Mouse (Mus musculus) adrenal gland, postnatal 25 days (tissue): Measurements from ENCODE around the gene Usp24. TPM values are rescaled to one million over a fixed set of nuclear protein-coding genes. Genes with fewer than 3 reads are reported as not detected.
"Not testable (repeated sequence)": the region's sequence is repeated elsewhere in the genome, so short reads cannot be mapped to it uniquely, and the experiment has no call there.

Experiments used
- DNase-seq: peaks from one replicate; pipeline ENCODE4 v3.0.0; 2021; ENCODE audit warnings: mixed read lengths
- total RNA-seq: library from RNA; stranded (reverse); gene quantifications from 2 replicates; pipeline ENCODE4 v1.2.3, GENCODE M21; 2021

Gene Usp24
- total RNA-seq, 1 experiment from 2014 or later, result 46.0 TPM

- no peak for DNase-seq
These were observed 3.0 kb downstream of the Usp24 start for GRCm38 (mm10) chr4:106318976-106319375.

- no peak for DNase-seq
These were observed 6.8 kb downstream of the Usp24 start for GRCm38 (mm10) chr4:106322846-106323245.

GRCm38 (mm10) chr4:106323318-106323717 lies 7.3 kb downstream of the Usp24 start:
- DNase-seq, result no peak

- DNase-seq, result no peak
These were observed 11.4 kb downstream of the Usp24 start for GRCm38 (mm10) chr4:106327436-106327835.

- no peak for DNase-seq
These were observed 12.7 kb downstream of the Usp24 start for GRCm38 (mm10) chr4:106328704-106329103.

GRCm38 (mm10) chr4:106329171-106329570 lies 13.2 kb downstream of the Usp24 start:
- DNase-seq, result not testable (repeated sequence)

GRCm38 (mm10) chr4:106330371-106330819 lies 14.4 kb downstream of the Usp24 start:
- no peak for DNase-seq

- no peak for DNase-seq
These were observed 17.1 kb downstream of the Usp24 start for GRCm38 (mm10) chr4:106333071-106333470.

- no peak for DNase-seq
These were observed 17.6 kb downstream of the Usp24 start for GRCm38 (mm10) chr4:106333584-106333983.

- no peak for DNase-seq
These were observed 19.8 kb downstream of the Usp24 start for GRCm38 (mm10) chr4:106335858-106336257.

GRCm38 (mm10) chr4:106347664-106348063 lies 31.7 kb downstream of the Usp24 start:
- no peak for DNase-seq

- DNase-seq, result not testable (repeated sequence)
These were observed 39.0 kb downstream of the Usp24 start for GRCm38 (mm10) chr4:106355025-106355424.

- no peak for DNase-seq
These were observed 54.0 kb downstream of the Usp24 start for GRCm38 (mm10) chr4:106370013-106370412.

- DNase-seq, result peak; percentile 82
These were observed 59.8 kb downstream of the Usp24 start for GRCm38 (mm10) chr4:106375857-106376256.

GRCm38 (mm10) chr4:106378839-106379572 lies 63.0 kb downstream of the Usp24 start:
- DNase-seq, result no peak

- no peak for DNase-seq
These were observed 65.1 kb downstream of the Usp24 start for GRCm38 (mm10) chr4:106381131-106381530.

GRCm38 (mm10) chr4:106389908-106390307 lies 73.9 kb downstream of the Usp24 start:
- no peak for DNase-seq

GRCm38 (mm10) chr4:106409621-106410020 lies 93.6 kb downstream of the Usp24 start:
- DNase-seq, result no peak

GRCm38 (mm10) chr4:106419256-106419655 lies 103.2 kb downstream of the Usp24 start:
- DNase-seq, result no peak

GRCm38 (mm10) chr4:106419791-106420190 lies 103.8 kb downstream of the Usp24 start:
- no peak for DNase-seq

GRCm38 (mm10) chr4:106422597-106422996 lies 106.6 kb downstream of the Usp24 start:
- no peak for DNase-seq

- no peak for DNase-seq
These were observed 108.5 kb downstream of the Usp24 start for GRCm38 (mm10) chr4:106424560-106424959.

- no peak for DNase-seq
These were observed 110.3 kb downstream of the Usp24 start for GRCm38 (mm10) chr4:106426286-106426685.

- no peak for DNase-seq
These were observed 112.6 kb downstream of the Usp24 start for GRCm38 (mm10) chr4:106428616-106429015.
